Mouse (Mus musculus) heart, postnatal 10 days (tissue): Measurements from ENCODE around the gene Zdhhc3. TPM values are rescaled to one million over a fixed set of nuclear protein-coding genes. Genes with fewer than 3 reads are reported as not detected.
A peak's percentile ranks its signal among the peaks of the same experiment; 100 is the strongest.

Experiments
- DNase-seq, 2 experiments: peaks; one replicate each; pipeline ENCODE4 v3.0.0; 2021
- intact Hi-C: fragments of 180-260 bp; cut with DNase I; formaldehyde crosslinking; loops from one replicate; pipeline ENCODE4 v1.15.1; 2025
- total RNA-seq, 2 experiments: library from RNA; stranded (reverse); gene quantifications; 2 replicates each; pipeline ENCODE4 v1.2.3; 2021

Gene Zdhhc3
- total RNA-seq, 2 experiments from 2014 or later: 50.7 to 53.5 TPM

DNA sequence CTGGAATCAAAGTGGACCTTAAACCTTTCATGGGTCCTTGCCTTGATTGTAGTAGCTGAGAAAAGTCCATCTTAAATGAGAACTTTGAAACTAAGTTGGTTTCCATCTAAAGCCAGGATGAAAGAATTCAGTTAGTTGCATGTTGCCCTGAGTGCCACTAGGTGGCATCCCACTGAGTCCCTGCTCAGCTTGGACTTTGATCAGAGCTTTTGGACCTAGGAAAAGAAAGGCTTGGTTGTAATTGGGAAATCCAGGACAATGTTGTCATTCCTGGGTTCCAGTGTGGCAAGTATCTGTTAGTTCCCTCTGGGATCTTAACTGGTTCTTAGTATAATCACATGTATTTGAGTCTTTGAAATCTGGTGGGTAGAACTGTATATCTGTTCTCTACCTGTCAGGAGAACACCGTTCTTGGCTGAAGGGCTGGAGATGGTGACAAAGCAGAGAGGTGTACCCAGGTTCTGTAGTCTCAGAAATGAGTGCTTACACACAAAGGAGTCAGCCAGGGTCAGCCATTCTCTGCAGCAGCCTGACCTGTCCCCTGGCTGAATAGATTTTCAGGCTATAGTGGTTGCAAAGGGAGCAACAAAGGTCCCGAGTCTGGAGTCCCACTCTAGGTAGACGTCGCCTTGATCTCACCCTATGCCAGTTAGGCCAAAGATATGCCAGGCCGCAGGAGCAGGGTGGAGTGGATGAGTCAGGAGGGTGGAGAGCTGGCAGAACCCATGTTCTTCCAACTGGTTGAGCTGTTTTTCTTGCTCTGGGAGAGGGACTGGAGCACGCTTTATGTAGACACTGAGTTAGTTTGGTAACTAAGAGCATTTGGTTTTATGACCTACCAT lies 10.8 kb upstream of the Zdhhc3 start:
- intact Hi-C loops: no loop called here
- peak; percentile 33 to 44 for DNase-seq

DNA sequence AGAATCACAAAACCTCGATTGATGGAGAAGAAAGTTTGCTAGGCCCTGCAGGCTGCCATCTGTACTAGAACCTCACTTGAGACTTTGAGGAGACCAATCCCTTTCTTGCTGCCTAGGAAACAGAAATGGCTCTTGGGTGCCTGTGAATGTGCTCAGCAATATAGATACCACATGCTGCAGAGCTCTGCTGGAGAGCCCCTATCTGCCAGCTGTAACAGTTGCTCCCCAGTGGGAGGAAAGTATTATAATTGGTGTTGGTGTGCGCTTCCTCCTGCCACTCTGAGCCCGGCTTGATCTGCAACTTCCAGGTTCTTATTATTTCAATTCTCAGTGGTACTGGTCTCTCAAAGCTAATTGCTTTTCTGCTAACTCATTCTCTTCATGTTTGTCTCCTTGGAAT lies 10.0 kb upstream of the Zdhhc3 start:
- intact Hi-C loops: no loop called here
- DNase-seq: no peak

- DNase-seq: no peak
- intact Hi-C loops: no loop called here
Observed at GRCm38 (mm10) chr9:123115566-123115965, 2.6 kb upstream of the Zdhhc3 start.

- intact Hi-C loops: loop anchor here (5.0 kb wide), 1 partner anchor 92 kb away; the partner anchor contains the start of gene Tmem42
- DNase-seq: no peak
Observed at GRCm38 (mm10) chr9:123113931-123114330, 926 bp upstream of the Zdhhc3 start.

- intact Hi-C loops: loop anchor here (5.0 kb wide), 1 partner anchor 89 kb away; the partner anchor contains the start of gene Tmem42
- DNase-seq: no peak
Observed at GRCm38 (mm10) chr9:123111751-123112221, 1.2 kb downstream of the Zdhhc3 start.

GRCm38 (mm10) chr9:123109188-123109587 lies 3.8 kb downstream of the Zdhhc3 start:
- no peak for DNase-seq
- intact Hi-C loops: no loop called here

DNA sequence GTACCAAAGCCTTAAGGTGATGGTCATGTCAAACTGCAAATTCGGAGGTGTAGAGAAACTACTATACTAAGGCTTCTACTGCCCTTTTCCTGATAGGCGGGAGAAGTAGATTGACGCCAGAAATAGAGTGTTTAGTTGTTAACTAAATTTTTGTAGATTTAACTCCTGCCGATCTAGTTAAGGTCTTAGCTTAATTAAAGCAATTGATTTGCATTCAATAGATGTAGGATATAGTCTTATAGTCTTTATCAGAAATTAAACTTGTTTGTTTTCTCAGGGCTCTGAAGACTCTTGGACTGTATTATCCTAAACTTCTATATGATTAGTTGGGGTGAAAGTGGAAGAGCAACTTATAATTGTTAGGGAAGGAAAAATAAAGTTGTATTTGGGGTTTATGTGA lies 5.8 kb downstream of the Zdhhc3 start:
- no peak for DNase-seq

GRCm38 (mm10) chr9:123104362-123104761 lies 8.6 kb downstream of the Zdhhc3 start:
- DNase-seq: no peak
- intact Hi-C loops: no loop called here

More for the DNA sequence above, 5.8 kb downstream of the Zdhhc3 start:
- intact Hi-C loops: no loop called here

GRCm38 (mm10) chr9:123103425-123103824 lies 9.6 kb downstream of the Zdhhc3 start:
- no peak for DNase-seq
- intact Hi-C loops: no loop called here

DNA sequence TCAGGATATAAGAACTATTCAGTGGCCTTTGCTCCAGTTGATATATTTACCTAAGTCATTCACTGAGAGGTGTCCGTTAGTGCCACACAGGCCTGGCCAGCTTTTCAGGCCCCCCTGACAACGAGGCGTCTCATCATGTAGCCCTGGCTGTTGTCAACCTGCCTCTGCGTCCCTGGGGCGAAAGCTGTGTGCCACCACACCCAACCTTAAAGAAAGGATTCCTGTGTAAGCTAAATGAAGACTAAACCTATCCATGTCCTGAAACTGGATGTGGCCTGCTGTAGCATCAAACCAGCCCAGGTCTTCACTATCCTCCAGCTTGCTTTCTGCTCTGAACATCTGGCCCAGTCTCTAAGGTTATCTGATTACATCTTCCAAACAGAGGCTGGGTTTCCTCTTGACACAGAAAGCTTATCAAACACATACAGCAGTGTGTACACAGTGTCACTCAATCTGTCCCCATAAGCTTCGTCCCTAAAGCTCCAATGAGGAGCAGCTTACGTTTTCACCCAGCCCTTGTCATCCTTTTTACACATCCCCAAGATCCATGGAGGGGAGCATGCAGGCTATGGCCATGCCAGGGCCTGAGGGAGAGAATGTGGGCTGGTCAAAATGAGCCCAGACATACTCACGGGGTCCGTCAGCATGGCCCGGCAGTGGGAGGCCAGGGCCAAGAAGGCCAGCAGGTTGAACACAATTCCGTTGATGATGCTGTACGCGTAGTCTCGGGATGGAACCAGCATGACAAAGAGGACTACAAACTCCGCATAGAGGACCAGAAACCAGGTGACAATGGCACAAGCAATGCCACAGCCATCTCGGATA lies 13.2 kb downstream of the Zdhhc3 start:
- no peak for DNase-seq

GRCm38 (mm10) chr9:123090844-123091243 lies 22.2 kb downstream of the Zdhhc3 start:
- no peak for DNase-seq
- intact Hi-C loops: no loop called here

More for the DNA sequence above, 13.2 kb downstream of the Zdhhc3 start:
- intact Hi-C loops: no loop called here

DNA sequence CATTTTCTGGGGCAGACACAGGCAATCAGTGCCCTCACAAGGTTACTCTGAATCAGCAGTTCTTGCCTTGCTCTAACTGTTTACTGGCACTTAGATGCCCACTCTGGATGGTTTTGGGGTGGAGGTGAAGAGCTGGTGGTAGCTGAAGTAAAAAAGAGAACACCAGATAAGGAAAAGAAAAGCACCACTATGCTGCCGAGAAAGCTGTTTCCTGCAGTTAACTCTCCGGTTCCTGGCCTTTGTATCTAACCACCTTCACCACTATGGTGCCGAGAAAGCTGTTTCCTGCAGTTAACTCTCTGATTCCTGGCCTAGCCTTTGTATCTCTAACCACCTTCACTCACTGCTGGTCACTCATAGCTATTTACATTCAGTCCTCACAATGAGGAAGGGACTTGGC lies 25.4 kb downstream of the Zdhhc3 start:
- intact Hi-C loops: no loop called here
- DNase-seq: no peak

DNA sequence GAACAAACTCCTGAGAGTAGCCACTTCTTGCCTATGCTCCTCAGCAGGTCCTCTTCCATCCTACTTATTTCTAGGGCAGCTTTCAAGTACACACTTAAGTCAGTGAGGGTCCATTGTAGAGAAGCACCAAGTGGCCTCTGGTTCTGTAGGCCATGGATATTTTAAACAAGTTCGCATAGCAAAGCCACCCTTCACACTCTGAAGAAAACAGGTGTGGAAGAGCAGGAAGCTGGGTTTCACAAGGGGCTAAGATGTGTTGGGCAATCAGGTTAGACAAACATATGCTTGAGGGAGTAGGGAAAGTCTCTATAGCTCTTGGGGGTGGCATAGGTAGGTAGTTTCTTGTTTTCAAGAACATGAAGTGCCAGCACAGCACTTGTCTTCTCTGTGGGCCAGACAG lies 27.6 kb downstream of the Zdhhc3 start:
- intact Hi-C loops: no loop called here

DNA sequence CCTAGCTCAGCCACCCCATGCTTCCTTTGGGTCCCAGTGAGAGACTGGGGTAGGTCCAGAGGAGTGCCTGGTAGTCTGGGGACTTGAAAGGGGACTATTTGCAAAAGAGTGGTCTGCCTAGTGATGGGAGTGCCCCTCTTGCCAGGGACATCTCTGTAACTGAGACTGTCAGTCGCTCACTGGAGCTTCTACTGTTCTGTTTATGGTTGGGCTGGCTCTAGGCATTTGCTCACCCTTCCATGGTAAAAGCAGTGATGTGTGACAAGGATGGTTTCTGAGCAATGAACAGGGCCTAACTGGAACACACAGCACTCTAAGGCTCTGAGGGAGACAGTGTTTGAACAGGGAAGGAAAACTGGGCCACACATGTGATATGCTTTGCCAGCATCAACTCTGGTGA lies 32.2 kb downstream of the Zdhhc3 start:
- intact Hi-C loops: no loop called here
- no peak for DNase-seq

More for the DNA sequence above, 27.6 kb downstream of the Zdhhc3 start:
- no peak for DNase-seq

GRCm38 (mm10) chr9:123080355-123080754 lies 32.6 kb downstream of the Zdhhc3 start:
- intact Hi-C loops: no loop called here
- no peak for DNase-seq

GRCm38 (mm10) chr9:123079149-123079548 lies 33.9 kb downstream of the Zdhhc3 start:
- no peak for DNase-seq
- intact Hi-C loops: loop anchor here (10.0 kb wide), 1 partner anchor 344 kb away; no protein-coding TSS in a partner anchor

DNA sequence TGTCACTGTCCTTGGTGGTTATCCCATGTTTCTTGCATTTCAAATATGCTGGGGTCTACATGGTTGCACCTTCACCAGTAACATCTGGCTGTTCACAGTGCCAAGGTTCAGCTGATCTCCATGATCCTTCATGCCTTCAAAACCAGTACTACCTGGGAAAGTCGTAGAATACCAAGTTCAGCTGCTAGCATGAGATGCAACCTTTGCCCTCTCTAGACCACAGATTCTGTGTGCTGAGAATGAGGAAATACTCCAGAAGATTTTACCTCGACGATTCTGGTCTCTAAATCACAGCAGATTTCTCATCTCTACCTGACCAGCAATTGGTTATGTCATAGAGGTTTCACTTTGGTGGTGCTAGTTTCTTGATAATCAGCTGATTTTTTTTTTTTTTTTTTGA lies 52.8 kb downstream of the Zdhhc3 start:
- intact Hi-C loops: no loop called here
- no peak for DNase-seq

DNA sequence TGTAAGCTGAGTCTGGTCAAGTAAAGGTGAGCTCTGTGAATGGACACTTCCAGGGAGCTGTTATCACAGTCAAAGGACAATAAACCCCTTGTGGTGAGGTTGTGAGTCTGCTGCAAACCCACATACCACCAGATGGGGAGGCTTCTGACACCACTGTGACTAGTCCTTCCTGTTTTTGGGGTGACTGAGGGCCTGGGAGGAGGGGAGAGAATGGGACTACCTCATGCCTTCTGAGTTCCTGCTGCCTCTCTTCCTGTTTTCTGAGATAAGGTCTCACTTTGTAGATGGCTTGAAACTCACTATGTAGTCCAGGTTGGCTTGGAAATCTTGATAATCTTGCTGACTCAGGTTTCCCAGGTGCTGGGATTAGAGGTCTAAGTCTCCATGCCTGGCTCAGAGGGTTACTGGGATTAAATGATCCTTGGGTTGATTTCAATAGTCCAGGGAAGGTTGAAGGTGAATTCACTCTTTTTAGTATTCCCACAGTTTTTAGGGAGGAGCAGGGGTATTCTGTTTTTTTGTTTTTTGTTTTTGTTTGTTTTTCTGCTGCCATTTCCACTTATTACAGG lies 54.2 kb downstream of the Zdhhc3 start:
- DNase-seq: no peak
- intact Hi-C loops: no loop called here

- intact Hi-C loops: no loop called here
- no peak for DNase-seq
Observed at GRCm38 (mm10) chr9:123047665-123048064, 65.3 kb downstream of the Zdhhc3 start.

DNA sequence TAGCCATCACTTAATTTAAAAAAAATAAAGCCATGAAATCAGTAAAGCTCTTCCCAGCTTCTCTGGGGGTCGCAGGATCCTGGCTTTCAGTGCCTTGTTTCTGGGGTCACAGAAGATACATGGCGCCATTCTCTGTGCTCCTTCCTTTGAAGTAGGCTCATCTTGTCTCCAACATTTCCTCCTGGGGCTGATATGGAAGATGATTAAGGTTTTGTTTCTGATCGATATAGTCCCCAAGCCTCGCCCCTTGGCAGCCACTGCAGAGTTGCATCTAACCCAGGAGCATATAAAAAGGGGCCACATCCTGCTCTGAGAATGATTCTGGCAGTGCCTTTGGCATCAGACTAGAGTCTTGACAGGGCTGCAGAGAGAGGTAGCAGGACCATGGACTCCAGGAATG lies 78.6 kb downstream of the Zdhhc3 start, which contains the start of gene Tgm4:
Tgm4 (plus strand) TSS at position 301 of the 400 bp plus-strand sequence.
- intact Hi-C loops: no loop called here
- DNase-seq: no peak
